Mouse (Mus musculus) layer of hippocampus, adult 9-11 months (tissue): ENCODE measurements around the gene Dnajc5.
"Not testable (repeated sequence)": the region's sequence is repeated elsewhere in the genome, so short reads cannot be mapped to it uniquely, and the experiment has no call there.

Source experiments
- DNase-seq: peaks from one replicate; pipeline ENCODE4 v3.0.0; 2022

The Dnajc5 gene

GRCm38 (mm10) chr2:181520118-181520935 is at the start of gene Dnajc5:
Dnajc5 (plus strand) TSS chr2:181520485.
- peak; percentile 99 for DNase-seq

GRCm38 (mm10) chr2:181471246-181471645 is 49.0 kb upstream of the Dnajc5 start:
- no peak for DNase-seq

GRCm38 (mm10) chr2:181472256-181472827 is 47.9 kb upstream of the Dnajc5 start:
- no peak for DNase-seq

GRCm38 (mm10) chr2:181483120-181483519 is 37.2 kb upstream of the Dnajc5 start:
- no peak for DNase-seq

- no peak for DNase-seq
Observed at GRCm38 (mm10) chr2:181483562-181484318, 36.5 kb upstream of the Dnajc5 start.

GRCm38 (mm10) chr2:181484456-181485233 is 35.6 kb upstream of the Dnajc5 start:
- no peak for DNase-seq

GRCm38 (mm10) chr2:181485741-181486140 is 34.5 kb upstream of the Dnajc5 start:
- no peak for DNase-seq

- no peak for DNase-seq
Observed at GRCm38 (mm10) chr2:181487338-181488277, 32.7 kb upstream of the Dnajc5 start.

- DNase-seq: no peak
Observed at GRCm38 (mm10) chr2:181491432-181492205, 28.7 kb upstream of the Dnajc5 start.

GRCm38 (mm10) chr2:181492206-181492605 is 28.1 kb upstream of the Dnajc5 start:
- DNase-seq: no peak

- DNase-seq: no peak
Observed at GRCm38 (mm10) chr2:181493156-181493927, 26.9 kb upstream of the Dnajc5 start, which contains the start of gene Abhd16b. Abhd16b (plus strand) TSS chr2:181493206.

GRCm38 (mm10) chr2:181494266-181494945 is 25.9 kb upstream of the Dnajc5 start:
- DNase-seq: no peak

- DNase-seq: not testable (repeated sequence)
Observed at GRCm38 (mm10) chr2:181495845-181496244, 24.4 kb upstream of the Dnajc5 start.

GRCm38 (mm10) chr2:181496281-181496680 is 24.0 kb upstream of the Dnajc5 start:
- DNase-seq: peak; percentile 47

GRCm38 (mm10) chr2:181496831-181497547 is 23.3 kb upstream of the Dnajc5 start, which contains the start of gene Tpd52l2:
Tpd52l2 (plus strand) TSS chr2:181497142.
- DNase-seq: peak; percentile 96

GRCm38 (mm10) chr2:181497548-181497875 is 22.8 kb upstream of the Dnajc5 start:
- no peak for DNase-seq

- DNase-seq: no peak
Observed at GRCm38 (mm10) chr2:181498644-181499043, 21.6 kb upstream of the Dnajc5 start.

GRCm38 (mm10) chr2:181509191-181509590 is 11.1 kb upstream of the Dnajc5 start:
- DNase-seq: no peak

GRCm38 (mm10) chr2:181511231-181511630 is 9.1 kb upstream of the Dnajc5 start:
- DNase-seq: no peak
